Mouse (Mus musculus) cerebellum, adult 11-12 months (tissue): ENCODE measurements at regions not wholly inside any gene's neighbourhood (a gene's known extent, or its start where the extent isn't known, plus 50 kb on each side); places are given as distances from the start of the nearest gene placed in this dataset.
"Not testable (repeated sequence)": the region's sequence is repeated elsewhere in the genome, so short reads cannot be mapped to it uniquely, and the experiment has no call there.

Source experiments
- DNase-seq: peaks from one replicate; pipeline ENCODE4 v3.0.0; 2022

DNA sequence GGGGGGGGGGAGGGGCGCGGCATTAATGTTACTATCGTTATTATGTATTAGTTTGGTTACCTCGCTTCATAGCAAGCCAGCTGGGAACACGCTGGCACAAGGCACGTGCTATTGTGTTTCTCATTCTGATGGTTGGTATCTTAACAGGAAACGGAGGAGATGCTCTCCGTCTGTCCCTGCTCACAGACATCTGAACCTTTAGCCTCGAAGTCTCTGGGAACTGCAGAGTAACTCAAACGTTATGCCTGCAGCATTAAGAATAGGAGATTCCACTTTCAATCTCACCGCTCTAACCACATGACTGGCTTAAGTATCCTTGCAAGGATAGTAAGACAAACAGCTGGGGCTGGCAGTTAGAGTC, 80.0 kb downstream of the Nfkbiz start:
- no peak for DNase-seq

DNA sequence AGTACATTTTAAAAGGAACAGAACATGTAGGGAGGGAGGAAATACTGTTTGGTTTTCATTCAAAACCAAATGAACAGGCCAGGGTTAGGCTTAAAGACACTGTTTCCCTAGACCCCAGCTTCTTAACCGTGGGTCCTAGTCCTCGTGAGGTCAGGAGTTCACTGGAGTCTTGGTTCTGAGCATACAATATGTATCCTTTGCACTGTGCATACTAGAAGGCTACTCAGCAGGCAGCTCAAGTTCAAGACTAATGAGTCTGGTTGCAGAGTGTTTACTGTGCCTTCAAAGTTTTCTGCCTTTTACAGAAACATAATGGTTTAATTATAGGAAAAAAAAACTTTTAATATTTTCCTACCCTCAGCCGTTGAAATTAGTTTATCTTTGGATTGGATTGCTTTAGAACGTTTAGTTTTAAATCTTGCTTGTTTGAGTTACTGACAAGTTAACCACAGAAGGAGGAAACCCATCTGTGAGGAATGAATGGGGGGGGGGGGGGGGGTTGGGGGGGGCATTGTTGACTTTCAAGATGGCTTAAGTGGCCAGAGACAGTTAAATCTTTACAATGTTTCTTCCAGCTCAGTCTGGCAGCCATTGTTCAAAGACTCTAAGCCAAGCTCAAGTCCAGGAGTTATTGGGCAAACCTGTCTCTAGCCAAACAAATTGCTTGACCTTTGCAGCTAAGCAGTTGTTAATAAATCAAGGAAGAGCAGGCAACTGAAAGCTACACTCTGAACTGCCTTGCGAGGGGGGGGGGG, 80.6 kb downstream of the Nfkbiz start:
- DNase-seq: no peak

DNA sequence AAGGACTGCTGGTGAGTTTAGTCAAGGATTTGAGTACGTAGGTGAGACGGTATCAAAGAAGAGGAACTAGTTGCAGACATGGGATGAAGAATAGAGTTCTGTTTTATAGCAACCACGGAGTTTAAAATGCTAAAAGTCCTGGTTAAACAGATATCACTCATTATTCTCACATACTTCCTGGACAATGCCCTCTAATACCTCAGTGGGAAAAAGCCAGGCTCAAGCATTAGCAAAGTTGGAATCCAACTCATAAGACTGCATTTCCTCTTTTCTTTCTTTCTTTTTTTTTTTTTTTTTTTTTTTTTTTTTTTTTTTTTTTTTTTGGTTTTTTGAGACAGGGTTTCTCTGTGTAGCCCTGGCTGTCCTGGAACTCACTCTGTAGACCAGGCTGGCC, 81.3 kb downstream of the Nfkbiz start:
- DNase-seq: not testable (repeated sequence)

DNA sequence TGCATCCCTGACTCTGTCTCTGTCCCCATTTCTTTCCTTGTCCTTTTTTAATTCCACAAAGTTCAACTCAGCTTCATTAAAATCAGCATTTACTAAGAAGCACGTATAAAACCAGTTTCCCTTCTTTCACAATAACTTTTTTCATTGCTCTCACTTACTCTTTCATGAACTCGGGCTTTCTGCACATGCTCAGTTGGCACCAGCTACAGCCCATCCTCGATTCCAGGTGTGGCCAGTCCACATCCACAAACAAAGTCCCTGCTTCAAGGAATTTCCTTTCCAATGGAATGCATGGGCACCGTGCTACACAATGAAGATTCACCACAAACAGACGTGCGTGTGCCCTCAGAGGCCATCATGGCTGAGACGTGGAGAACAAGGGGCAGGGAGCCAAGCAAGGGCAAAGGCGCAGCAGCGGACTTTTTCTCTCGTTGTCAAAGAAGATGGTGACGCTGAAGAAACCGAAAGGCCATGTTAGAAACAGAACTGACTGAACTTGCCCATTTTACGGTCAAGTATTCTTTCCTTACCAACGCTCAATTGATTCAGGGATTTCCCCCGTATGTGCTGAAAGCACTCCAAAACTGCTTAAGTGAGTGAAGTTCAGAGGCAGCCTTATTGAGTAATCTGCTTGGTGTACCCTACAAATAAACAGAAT, 81.8 kb downstream of the Nfkbiz start:
- DNase-seq: no peak

DNA sequence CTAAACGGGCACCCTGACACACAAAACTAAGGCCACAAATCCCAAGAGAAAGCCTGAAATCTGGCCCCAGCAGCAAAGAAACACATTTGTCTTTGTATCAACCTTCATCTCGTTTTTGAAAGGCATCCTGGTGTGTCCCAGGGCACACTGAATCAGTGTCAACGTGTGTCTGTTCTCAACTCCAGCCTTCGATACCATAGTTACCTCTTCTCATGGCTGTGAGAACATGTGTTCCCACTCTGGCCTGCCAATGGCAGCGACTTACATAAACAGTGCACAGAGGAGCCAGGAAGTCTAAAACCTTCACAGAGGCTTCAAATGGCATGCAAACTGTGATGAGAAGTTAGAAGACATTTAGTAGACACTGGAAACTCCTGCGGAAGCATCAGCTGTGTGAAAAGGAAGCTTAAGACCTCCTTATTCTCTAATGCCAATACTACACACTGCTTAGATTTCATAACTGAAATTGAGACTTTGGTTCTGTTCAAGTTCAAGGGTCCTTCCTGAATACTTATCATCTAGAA, 83.3 kb downstream of the Nfkbiz start:
- DNase-seq: no peak

DNA sequence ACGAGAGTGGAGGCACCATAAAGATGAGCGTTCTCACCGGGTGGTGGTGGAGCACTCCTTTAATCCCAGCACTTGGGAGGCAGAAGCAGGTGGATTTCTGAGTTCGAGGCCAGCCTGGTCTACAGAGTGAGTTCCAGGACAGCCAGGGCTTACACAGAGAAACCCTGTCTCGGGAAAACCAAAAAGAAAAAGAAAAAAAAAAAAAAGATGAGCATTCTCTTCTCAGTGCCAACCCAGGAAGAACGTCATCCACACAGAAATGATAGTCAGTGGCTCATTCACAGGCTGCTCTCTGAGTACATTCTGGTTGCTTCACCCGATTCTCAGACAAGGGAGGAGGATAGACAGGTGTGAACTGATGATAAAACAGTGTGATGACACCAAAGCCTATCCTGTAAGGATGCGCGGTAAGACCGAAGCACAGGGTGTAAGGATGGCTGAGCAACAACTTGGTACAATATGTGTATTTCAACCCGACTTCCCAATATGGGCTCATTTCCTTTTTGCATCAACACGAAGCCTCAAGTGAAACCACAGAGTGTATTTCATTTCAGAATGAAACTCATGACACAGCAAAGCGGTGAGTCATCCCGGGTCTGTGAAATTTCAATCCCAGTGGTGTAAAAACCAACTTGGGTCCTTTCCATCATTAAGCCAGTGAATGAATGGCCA, 84.5 kb downstream of the Nfkbiz start:
- no peak for DNase-seq

DNA sequence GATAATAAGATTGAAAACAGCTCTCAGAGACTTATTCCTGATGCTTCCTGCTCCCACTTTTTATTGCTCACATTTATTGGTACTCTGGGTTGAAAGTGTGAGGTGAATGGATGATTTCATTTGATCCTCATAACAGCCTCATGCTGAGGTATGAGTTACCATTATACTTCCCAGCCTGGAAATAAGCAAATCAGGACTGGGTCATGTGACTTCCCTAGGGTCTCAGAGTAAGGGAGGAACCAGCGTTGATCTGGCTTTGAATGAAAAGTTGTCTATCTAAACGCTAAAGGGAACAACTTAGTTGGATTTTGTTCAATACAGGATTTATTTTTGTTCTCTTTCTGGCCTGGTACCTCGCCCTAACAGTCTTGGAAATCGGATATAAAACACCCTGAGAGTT, 85.3 kb downstream of the Nfkbiz start:
- no peak for DNase-seq

DNA sequence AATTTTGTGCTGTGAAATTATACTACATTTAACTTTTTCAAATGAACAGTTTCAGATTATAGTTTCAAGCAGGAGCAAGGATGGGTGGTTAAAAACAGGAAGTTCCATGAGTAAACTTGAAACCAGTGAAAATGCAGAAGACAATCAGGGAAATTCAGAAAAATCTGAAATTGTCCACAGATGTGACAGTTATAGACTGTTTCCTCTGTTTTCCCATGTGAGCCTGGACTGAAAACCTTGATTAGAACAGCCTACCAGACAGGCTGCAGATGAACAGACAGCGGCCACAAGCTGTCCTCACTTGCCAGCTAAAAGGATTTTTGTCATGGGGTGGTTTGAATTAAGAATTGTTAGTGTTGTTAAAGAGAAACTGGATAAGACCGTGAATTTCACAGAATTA, 91.4 kb downstream of the Nfkbiz start:
- no peak for DNase-seq

DNA sequence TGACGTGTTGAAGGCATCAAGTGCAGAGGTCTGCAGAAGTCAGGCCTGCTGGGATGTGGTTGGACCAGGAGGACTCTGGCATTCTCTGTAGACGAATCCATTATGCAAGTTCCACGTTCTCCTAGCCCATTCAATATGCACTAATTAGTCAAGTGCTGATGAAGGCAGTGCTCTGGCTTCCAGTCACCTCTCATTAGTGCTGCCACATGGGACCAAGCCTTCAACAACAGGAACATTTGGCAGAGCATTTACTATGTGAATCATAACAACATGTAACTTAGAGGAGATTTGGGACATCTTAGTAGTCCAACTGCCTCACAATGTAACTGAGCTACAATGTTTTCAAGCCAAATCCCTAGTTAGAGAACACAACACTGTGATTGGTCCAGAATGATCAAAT, 92.5 kb downstream of the Nfkbiz start:
- no peak for DNase-seq

DNA sequence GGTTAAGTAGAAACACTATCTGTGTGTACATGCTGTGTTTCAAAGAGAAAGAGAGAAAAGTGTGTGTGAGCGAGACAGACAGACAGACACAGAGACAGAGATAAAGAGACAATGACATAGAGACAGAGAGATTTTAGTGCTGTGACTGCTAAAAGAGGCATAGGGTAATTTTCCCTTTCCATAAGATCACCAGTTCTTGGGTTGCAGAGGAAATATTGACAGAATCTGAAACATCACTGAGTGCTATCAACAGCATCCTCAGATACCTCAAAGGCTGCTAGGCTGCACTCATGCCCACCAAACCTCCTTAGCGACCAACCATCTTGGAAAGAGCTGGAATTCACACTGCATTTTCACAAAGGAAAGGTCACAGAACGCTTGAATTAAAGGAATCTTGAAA, 93.6 kb downstream of the Nfkbiz start:
- DNase-seq: no peak

DNA sequence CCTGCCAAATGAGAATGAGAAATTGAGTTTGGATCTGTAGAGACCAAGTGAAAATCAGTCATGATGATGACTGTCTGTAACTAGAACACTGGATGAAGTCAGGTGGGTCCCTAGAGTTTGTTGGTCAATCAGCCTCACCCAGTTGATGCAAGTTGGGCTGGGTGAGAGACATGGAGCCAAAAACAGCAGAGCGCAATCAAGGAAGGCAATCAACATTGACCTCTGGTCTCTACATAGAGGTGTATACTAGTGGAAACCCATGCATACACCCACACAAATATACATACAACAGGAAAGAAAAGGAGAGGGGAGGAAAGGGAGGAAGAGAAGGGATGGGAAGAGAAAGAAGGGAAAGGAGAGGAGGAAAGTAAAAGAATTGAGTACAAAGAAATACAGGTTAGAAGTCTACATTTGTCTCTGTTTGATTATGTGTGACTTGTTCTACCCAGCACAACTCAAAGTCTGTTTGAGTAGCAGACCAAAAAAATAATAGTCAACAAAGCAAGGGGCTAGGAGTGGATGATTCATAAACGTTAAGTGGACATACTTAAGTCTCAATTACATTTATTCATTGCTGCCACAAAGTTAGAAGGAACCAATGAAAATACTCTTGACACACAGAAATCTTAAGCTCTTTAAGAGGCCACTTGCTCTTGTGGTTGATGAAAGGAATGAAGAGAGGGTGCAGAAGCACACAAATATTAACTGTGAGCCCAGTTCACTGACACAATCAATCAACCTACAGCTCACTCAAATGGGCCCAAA, 97.4 kb downstream of the Nfkbiz start:
- no peak for DNase-seq

DNA sequence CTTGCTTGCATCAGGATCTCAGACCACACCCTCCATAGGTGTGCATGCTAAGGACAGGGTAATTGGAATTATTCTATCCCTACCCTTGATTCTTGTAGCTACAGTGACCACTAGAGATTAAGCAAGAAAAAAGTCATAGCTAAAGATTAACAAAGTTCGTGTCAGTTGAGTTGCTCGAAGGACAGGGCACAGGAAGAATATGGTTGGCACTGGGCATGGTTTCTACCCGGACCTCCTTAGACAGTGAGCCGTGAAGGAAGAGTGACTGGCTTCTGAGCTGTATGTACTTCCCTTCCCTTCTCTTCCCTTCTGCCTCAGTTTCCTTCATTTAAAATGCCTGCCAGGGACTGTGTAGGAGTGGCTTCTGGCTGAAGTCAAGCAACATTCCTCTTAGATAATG, 100.0 kb downstream of the Nfkbiz start:
- no peak for DNase-seq

DNA sequence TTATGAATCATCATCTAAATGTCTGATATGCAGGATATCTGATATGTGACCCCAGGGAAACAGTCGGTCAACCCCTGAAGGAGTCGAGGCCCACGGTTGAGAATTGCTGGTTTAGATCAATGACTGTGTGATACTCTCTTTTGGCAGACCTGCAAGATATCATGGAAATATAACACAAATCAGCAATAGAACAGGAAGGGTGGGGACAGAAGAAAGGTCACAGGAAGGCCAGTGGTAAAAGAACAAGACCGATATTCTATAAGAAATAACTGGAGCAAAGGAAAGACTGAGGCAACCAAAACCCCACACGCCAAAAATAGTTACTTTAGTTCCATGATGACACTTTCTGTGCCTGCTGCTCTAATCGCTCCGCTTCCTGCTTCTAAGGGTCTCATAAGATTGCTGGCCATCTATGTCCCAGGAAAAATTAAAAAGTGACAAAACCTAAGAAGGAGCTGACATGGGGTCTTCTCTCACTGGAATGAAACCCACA, 103.2 kb downstream of the Nfkbiz start:
- DNase-seq: no peak

DNA sequence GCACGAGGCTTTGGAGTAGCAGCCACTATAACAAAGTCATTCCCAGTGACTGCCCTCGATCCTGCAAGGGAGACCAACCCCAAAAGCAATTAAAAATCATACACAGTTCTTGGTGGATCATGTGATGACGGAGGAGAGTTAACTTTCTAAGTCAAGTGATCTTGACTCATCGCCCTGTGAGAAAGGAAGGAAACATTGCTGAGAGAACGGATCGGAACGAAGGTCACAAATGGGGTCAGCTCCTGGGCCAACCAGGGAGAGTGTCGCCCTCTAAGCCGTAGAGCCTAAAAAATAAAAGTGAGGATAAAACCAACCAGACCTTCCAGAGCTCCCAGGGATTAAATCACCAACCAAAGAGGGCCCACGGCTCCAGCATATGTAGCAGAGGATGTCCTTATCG, 104.4 kb downstream of the Nfkbiz start:
- no peak for DNase-seq

DNA sequence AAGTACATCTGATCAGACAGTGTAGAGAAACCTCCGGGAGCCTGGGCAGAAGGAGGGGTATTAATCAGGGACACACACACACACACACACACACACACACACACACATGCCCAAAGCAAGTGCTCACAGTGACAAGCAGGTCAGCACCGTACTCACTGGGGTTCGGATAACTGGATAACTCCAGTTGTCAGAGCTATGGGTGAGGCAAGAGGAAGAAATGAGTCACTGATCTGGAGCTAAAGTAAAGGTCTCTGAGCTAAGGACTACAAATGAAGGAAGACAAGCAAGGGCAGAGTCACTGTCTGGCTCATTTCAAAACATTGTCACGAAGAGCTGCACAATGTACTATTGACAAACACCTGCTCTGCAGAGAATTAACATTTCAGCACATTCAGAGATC, 104.9 kb downstream of the Nfkbiz start:
- no peak for DNase-seq

DNA sequence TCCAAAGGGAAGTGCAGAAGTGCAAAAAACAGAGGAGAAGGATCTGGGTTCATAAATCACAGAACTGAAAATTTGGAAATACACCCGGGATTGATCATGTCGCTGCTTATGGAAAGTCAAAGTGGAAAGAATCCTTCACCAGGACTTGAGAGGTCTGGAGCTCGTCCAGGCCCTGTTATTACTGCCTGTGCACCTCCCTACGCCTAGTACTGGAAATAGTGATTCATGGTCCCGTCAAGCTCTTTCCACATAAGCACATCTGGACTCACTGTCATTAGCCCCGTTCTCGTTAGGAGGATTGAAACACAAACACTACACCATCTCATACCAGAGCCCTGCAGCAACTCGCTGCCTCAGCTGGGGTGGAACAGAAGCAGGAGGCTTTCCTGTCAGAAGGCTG, 107.7 kb downstream of the Nfkbiz start:
- no peak for DNase-seq

DNA sequence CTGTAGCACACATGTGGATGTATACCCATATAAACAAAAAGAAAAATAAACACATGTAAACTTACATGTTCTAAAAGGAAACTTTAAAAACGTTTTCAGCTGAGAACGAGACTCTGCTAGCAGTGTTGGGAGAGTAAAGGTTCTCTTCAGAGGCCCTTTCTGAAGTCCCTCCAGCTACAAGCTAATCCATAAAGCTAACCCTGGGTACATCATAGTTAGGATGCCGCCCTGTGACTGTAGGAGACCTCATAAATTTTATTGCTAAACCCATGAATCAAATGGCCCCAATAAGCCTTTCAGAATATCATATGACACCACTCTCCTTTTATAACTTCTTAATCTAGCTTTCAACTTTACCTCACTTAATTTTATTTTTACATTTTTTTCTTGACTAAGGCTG, 112.2 kb downstream of the Nfkbiz start:
- no peak for DNase-seq

DNA sequence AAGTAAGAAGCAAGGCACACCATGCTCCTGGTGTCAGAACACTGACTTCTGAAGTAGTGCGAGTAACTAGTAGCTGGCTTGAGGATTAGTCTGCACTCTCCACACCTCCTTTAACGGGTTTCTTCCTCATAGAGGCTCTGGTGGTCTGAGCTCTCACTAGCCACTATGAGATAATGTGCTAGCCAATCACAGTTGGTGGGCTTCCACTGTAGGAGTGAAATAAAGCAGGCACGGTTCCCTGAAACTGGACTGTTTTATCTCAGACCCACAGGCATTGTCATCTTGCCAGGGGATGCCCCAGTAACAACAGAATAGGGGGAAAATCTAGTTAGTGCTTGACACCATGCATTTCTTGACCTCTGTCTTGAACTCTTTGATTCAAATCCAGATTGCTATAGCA, 118.3 kb downstream of the Nfkbiz start:
- DNase-seq: no peak

DNA sequence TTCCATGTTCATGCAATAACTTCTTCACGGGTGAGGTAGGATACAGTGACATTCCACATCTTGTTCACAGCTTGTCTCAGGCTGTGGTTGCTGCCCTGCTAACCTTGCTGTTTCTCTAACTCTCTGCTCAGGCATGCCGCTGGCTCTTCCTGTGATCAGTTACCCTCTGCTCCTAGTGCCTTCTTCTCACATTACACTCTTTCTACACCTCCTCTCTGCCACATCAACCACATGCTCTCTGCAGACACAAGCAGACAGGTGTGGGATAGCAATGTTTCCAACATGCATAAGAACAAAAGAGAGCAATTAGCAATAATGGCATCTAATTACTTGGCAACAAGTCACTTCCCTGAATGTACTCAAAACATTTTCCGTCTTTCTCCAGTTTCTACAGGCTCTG, 128.7 kb downstream of the Nfkbiz start:
- DNase-seq: no peak

DNA sequence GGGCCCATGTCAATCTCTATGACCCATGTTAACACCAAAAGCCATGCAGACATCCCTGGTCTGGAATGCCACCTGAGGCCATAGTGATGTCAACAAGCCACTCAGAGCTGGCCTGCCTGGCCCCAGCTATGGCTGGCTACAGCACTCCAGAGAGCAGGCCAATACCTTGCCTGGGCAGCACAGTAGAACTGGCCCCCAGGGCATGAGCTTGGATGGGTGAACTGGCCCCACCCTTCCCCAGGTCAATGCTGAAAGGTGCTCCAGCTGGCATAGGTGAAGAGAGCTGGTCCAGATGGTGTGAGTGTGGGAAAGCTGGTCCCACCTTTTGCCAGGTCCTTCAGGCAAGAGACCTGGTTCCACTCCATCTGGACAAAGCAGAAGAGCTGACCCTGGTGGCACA, 132.2 kb downstream of the Nfkbiz start:
- no peak for DNase-seq

DNA sequence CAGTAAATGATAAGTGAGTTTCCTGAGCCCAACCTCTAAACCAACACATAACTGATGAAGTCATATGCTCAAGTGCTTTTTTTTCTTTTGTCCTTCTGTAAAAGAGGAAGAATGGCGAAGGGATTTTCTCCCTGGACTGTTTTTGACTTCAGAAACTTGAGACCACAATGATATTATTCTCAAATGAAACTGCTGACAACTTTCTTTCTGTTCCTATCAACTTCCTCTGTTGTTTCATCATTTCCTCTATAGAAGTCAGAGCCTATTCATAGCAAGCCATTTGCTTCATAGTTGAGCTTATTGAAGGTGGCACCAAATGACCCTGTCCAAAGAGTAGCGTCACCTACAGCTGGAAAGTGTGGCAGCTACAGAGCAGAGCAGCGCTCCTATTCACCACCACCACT, 140.2 kb downstream of the Nfkbiz start:
- DNase-seq: no peak

DNA sequence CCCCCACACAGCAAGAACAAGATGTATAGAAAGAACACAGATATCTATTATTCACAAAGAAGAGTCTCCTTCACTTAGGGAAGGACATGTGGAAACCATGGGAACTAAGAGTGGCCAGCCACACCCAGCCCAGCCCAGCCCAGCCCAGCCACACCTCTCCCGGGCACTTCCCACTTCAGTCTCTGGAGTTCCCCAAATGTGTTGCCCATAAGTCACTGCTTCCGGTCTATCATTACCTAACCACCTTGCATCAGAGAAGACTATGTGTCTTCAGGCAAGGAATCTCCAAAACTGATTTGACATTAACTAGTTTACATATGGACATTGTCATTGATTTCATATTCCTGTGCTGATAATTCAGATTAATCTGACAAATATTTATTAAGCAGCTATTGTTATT, 147.6 kb downstream of the Nfkbiz start:
- DNase-seq: no peak

DNA sequence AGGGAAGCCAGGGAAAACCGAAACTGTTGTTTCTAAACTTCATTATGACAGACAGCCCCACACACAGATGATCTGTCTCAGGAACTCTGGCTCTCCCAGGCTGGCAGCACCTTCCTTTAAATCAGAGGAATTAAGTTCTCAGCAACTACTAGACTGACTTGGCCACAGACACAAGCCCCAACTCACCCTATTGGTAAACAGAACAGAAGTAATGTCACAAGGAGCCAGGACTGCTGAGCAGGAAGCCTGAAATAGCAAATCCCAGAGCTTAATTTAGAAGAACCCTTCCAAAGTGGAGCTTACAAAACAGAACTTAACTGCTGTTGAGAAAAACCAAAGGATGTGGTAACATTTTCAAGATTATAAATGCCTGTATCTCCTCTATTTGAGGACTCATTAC, 174.8 kb downstream of the Nfkbiz start:
- no peak for DNase-seq
